Mouse (Mus musculus): ENCODE results near the gene Fam163a.

Gene Fam163a

DNA sequence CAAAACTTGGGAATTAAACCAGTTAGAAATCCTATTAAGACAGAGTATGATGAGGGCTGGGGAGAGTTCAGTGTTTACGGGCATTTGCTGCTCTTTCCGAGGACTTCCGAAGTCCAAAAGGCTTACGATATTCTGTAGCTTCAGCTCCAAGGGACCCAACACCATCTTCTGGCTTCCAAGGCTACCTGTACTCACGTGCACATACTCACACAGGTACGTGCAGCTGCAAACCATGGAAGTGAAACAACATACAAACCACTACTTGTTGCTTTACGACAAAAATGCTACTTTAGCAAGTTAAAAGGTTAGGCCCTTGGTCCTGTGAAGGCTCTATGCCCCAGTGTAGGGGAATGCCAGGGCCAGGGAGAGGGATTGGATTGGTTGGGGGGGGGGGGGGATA is 170.9 kb downstream of the Fam163a start:
- DNase-seq (ENCODE audit: low read depth, low spot score): no peak

DNA sequence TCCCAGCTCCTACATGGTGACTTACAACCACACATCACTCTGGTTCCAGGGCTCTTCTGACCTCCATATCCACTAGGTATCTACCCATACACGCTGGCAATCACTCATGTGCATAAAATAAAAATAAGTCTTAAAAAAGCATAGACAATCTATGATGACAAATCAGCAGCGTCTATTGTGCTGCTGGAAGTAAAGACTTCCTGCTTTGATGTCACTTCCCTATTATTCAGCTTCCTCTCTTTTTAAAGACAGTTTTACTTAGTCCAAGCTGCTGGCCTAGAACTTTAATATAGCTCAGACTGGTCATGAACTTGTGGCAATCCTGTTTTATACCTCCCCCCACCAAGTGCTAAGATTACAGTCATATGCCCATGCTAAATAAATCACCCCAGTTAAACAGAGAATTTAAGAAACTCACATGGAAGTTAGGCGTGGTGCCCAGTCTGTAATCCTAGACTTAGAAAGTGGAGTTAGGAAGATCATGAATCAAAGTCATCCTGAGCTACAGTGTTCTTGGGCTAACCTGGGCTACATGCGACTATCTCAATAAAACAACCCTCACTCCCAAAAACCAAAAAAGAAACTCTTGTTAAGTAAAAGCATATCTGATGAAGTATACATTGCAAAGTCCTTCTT is 176.4 kb downstream of the Fam163a start:
- DNase-seq (ENCODE audit: low read depth, low spot score): no peak

DNA sequence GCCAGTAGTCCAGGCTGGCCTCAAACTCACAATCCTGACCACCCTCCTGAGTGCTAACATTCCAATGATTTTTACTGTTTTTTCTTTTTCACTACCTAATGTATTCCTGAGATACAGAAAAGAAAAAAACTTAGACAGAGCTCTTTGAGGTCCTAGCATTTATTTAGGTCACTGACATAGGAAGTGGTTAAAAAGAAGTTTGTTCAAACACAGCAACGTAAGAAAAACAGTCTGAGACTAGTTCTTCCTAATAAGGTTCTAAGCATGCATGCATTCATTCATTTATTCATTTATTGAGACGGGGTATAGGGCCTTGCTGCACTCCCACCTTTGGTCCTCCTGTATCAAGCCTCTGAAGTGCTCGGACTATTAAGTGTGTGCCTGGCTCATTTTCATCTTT is 177.0 kb downstream of the Fam163a start:
- no peak for DNase-seq (ENCODE audit: low read depth, low spot score)

All from ZHBTc4 (cell line).